In genomic region chr2:29464851-29465648, GRCm38 (mm10) we compare ENCODE assay signal across 10 mouse cellular contexts.
A peak's percentile ranks its signal among the peaks of the same experiment; 100 is the strongest.
DNase-seq lines count a peak whose midpoint lies in the region; ATAC-seq and TF ChIP-seq lines count a peak whose summit lies in the region.
"Had no signal": no experiment of that assay in that cellular context is flagged by ENCODE, and none has a peak within 500 bp of the region (broad histone marks: within the 10 kb centered on the region; RNA-seq: fewer than 3 reads in every experiment).

No protein-coding gene starts in this region.

- no peaks in the 10 kb centered on the region for H3K9me3 ChIP-seq in limb, embryonic 14.5 days (ENCODE audit: control insufficient read depth, low read length)
- no peaks in the 10 kb centered on the region for H3K9me3 ChIP-seq in limb, embryonic 10.5 days (replicated peaks)
- H3K9me3 ChIP-seq in forebrain, embryonic 15.5 days, result no peaks in the 10 kb centered on the region
- H3K9me3 ChIP-seq: limb, embryonic 15.5 days; neural tube, embryonic 12.5 days had no signal

- no peaks in the 10 kb centered on the region for H3K36me3 ChIP-seq in limb, embryonic 14.5 days (ENCODE audit: control insufficient read depth, insufficient read depth, low read length)
- H3K36me3 ChIP-seq in limb, embryonic 10.5 days, result no peaks in the 10 kb centered on the region
- H3K36me3 ChIP-seq in forebrain, embryonic 15.5 days, result no peaks in the 10 kb centered on the region
- H3K36me3 ChIP-seq: limb, embryonic 15.5 days; neural tube, embryonic 12.5 days had no signal

- TF ChIP-seq POLR2A in limb, embryonic 14.5 days (IDR thresholded peaks at IDR 0.05; ENCODE audit: borderline replicate concordance, extremely low read depth, insufficient read depth, insufficient read length), result no peak

- no peaks in the 10 kb centered on the region for H3K27me3 ChIP-seq in limb, embryonic 14.5 days (ENCODE audit: control insufficient read depth, insufficient read depth, low read length)
- no peaks in the 10 kb centered on the region for H3K27me3 ChIP-seq in limb, embryonic 10.5 days (ENCODE audit: low read depth, poor library complexity, severe bottlenecking)
- no peaks in the 10 kb centered on the region for H3K27me3 ChIP-seq in forebrain, embryonic 15.5 days
- H3K27me3 ChIP-seq: limb, embryonic 15.5 days; neural tube, embryonic 12.5 days had no signal

- no peak overlapping the region for H3K27ac ChIP-seq in limb, embryonic 14.5 days (replicated peaks; ENCODE audit: low read depth, low read length)
- no peak overlapping the region for H3K27ac ChIP-seq in limb, embryonic 10.5 days
- peak overlapping the region; percentile 86 for H3K27ac ChIP-seq in forebrain, embryonic 15.5 days (replicated peaks)
- H3K27ac ChIP-seq: limb, embryonic 15.5 days; neural tube, embryonic 12.5 days had no signal

- H3K4me2 ChIP-seq in limb, embryonic 14.5 days (replicated peaks; ENCODE audit: low read depth, low read length, severe bottlenecking), result no peak overlapping the region
- H3K4me2 ChIP-seq in forebrain, embryonic 15.5 days (replicated peaks), result no peak overlapping the region
- H3K4me2 ChIP-seq: limb, embryonic 15.5 days; neural tube, embryonic 12.5 days had no signal

- peak; percentile 50 for DNase-seq in limb, embryonic 14.5 days (ENCODE audit: low spot score)
- no peak for DNase-seq in limb, embryonic 10.5 days (ENCODE audit: low spot score)
- peak; percentile 54 to 74 for DNase-seq in layer of hippocampus, postnatal 14 days (ENCODE audit: low spot score in 2 of 2)
- peak; percentile 82 for DNase-seq in retina, postnatal 7 days (ENCODE audit: low read depth, low spot score)
- no peak for DNase-seq in adrenal gland, postnatal 36 days
- no peak for DNase-seq in cerebellum, adult 11 months
- DNase-seq in adrenal gland, adult 8-10 months, result no peak

- no peak overlapping the region for H3K4me3 ChIP-seq in limb, embryonic 14.5 days (replicated peaks; ENCODE audit: low read length)
- H3K4me3 ChIP-seq in limb, embryonic 10.5 days, result no peak overlapping the region
- no peak overlapping the region for H3K4me3 ChIP-seq in forebrain, embryonic 15.5 days
- H3K4me3 ChIP-seq: limb, embryonic 15.5 days; neural tube, embryonic 12.5 days had no signal

- ATAC-seq in limb, embryonic 14.5 days (ENCODE audit: low FRiP score, low read depth), result no peak
- ATAC-seq in forebrain, embryonic 15.5 days (replicated peaks), result peak; percentile 73

- peaks cover 4% of the 10 kb centered on the region; the same call in 1 of the 2 replicates for H3K4me1 ChIP-seq in limb, embryonic 14.5 days (ENCODE audit: control insufficient read depth, insufficient read depth, low read length)
- H3K4me1 ChIP-seq in limb, embryonic 10.5 days, result peaks cover 16% of the 10 kb centered on the region
- H3K4me1 ChIP-seq in forebrain, embryonic 15.5 days, result peaks cover 52% of the 10 kb centered on the region
- H3K4me1 ChIP-seq: limb, embryonic 15.5 days had no signal

- WGBS in limb, embryonic 14.5 days, result 65% methylated on average over 9 of the region's 9 CpGs
- WGBS in limb, embryonic 10.5 days, result 93% methylated on average over 9 of the region's 9 CpGs
- 13% methylated on average over 9 of the region's 9 CpGs for WGBS in forebrain, embryonic 15.5 days

- H3K9ac ChIP-seq in limb, embryonic 14.5 days (ENCODE audit: low read depth, low read length, severe bottlenecking), result no peak overlapping the region
- H3K9ac ChIP-seq in forebrain, embryonic 15.5 days (replicated peaks), result no peak overlapping the region
- H3K9ac ChIP-seq: limb, embryonic 15.5 days; neural tube, embryonic 12.5 days had no signal

Comparison
In these comparisons a context has a peak if more than half of its experiments do, and no peak if none do; other contexts are left out.
1. DNase-seq: peak in limb, embryonic 14.5 days (single experiment), layer of hippocampus, postnatal 14 days (2 of 2) and retina, postnatal 7 days (single experiment); none in limb, embryonic 10.5 days (single experiment), adrenal gland, postnatal 36 days (0 of 2), cerebellum, adult 11 months (single experiment) and adrenal gland, adult 8-10 months (single experiment).